In the genomic region with DNA sequence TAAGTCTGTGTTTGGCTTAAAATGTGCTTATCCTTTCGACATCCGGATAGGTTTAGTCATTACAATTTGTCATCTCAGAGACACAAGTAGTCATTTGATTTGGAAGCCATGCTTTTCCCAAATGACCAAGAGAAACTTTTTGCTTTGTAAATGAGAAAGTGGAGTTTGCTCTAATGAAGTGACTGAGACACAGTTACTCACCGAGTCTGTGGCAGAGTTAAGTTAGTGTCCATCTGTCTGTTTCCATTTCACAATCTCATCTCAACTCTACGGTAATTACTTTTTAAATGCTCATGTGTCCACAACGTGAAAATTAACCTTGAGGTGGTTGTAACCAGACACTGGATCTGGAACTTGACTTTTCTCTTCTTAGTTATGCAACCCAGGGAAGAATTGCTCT, we compare ENCODE assay signal across 27 mouse cellular contexts. TPM values are rescaled to one million over a fixed set of nuclear protein-coding genes. Genes with fewer than 3 reads are reported as not detected.
DNase-seq lines count a peak whose midpoint lies in the region; ATAC-seq and TF ChIP-seq lines count a peak whose summit lies in the region.
"Had no signal": no experiment of that assay in that cellular context is flagged by ENCODE, and none has a peak within 500 bp of the region (broad histone marks: within the 10 kb centered on the region; RNA-seq: fewer than 3 reads in every experiment).

No protein-coding gene starts in this region.

- no peak for TF ChIP-seq CTCF in gastrocnemius, adult 2 months (IDR thresholded peaks at IDR 0.05)
- TF ChIP-seq CTCF in liver, adult 2 months (IDR thresholded peaks at IDR 0.05; ENCODE audit: low read depth, low read length): no peak

- intact Hi-C loops in gastrocnemius, adult 2 months (cut with DNase I): no loop called here

- H3K9ac ChIP-seq in liver, adult 2 months (ENCODE audit: low read depth, low read length): no peak overlapping the region
- no peak overlapping the region for H3K9ac ChIP-seq in liver, embryonic 12.5 days
- H3K9ac ChIP-seq: embryonic facial prominence, embryonic 12.5 days; embryonic facial prominence, embryonic 15.5 days; forebrain, postnatal 0 days; heart, embryonic 13.5 days; hindbrain, embryonic 14.5 days had no signal

- 65% methylated on average over 5 of the region's 5 CpGs for WGBS in liver, adult 2 months
- WGBS in liver, embryonic 12.5 days (ENCODE audit: insufficient replicate concordance): 66% methylated on average over 5 of the region's 5 CpGs

- no peak for TF ChIP-seq POLR2A in liver, adult 2 months (IDR thresholded peaks at IDR 0.05; ENCODE audit: extremely low read depth, insufficient read depth, low read length)

- H3K27ac ChIP-seq in gastrocnemius, adult 2 months: peak overlapping the region; percentile 49; the same call in 1 of the 2 replicates
- H3K27ac ChIP-seq in liver, adult 2 months (replicated peaks; ENCODE audit: insufficient read depth, low read depth, low read length): no peak overlapping the region
- H3K27ac ChIP-seq in liver, embryonic 12.5 days: no peak overlapping the region
- H3K27ac ChIP-seq: embryonic facial prominence, embryonic 12.5 days; embryonic facial prominence, embryonic 15.5 days; heart, adult 2 months; heart, embryonic 10.5 days; heart, embryonic 13.5 days; hindbrain, embryonic 14.5 days had no signal

- no peaks in the 10 kb centered on the region for H3K27me3 ChIP-seq in liver, adult 2 months (ENCODE audit: control insufficient read depth, insufficient read depth, low read length)
- no peaks in the 10 kb centered on the region for H3K27me3 ChIP-seq in liver, embryonic 12.5 days (replicated peaks)
- H3K27me3 ChIP-seq: CH12.LX; embryonic facial prominence, embryonic 12.5 days; embryonic facial prominence, embryonic 15.5 days; heart, embryonic 13.5 days; Patski had no signal

- no peaks in the 10 kb centered on the region for H3K9me3 ChIP-seq in liver, embryonic 12.5 days (replicated peaks)
- H3K9me3 ChIP-seq: embryonic facial prominence, embryonic 12.5 days; embryonic facial prominence, embryonic 15.5 days; heart, embryonic 10.5 days; heart, embryonic 13.5 days had no signal

- H3K4me3 ChIP-seq in gastrocnemius, adult 2 months: no peak overlapping the region
- H3K4me3 ChIP-seq in liver, adult 2 months (ENCODE audit: insufficient read depth, low read depth, low read length): no peak overlapping the region
- H3K4me3 ChIP-seq in liver, embryonic 12.5 days: no peak overlapping the region
- H3K4me3 ChIP-seq: embryonic facial prominence, embryonic 12.5 days; embryonic facial prominence, embryonic 15.5 days; heart, adult 2 months; heart, embryonic 10.5 days; heart, embryonic 13.5 days had no signal

- no peak for ATAC-seq in liver, embryonic 12.5 days
- ATAC-seq: forebrain, embryonic 14.5 days; forebrain, postnatal 0 days; Patski had no signal

- DNase-seq in gastrocnemius, adult 2 months: no peak
- DNase-seq in gastrocnemius, postnatal 25 days: no peak
- peak; percentile 57 for DNase-seq in liver, adult 2 months (ENCODE audit: extremely low read depth, low read depth, low spot score)
- peak; percentile 8 for DNase-seq in lung, postnatal 25 days (ENCODE audit: low spot score)
- DNase-seq in lung, postnatal 10 days: no peak
- no peak for DNase-seq in layer of hippocampus, adult 18-20 months (ENCODE audit: low spot score in 2 of 2)
- DNase-seq: adrenal gland, postnatal 14 days; B cell, adult 2 months; cerebellum, adult 11 months; cerebellum, adult 2 months; cerebellum, adult 9-11 months; cerebellum, postnatal 25 days; forebrain, postnatal 0 days; gastrocnemius, postnatal 36 days; heart, adult 2 months; heart, postnatal 14 days; heart, postnatal 4 days had no signal

- no peak overlapping the region for H3K4me2 ChIP-seq in liver, embryonic 12.5 days
- H3K4me2 ChIP-seq: embryonic facial prominence, embryonic 12.5 days; embryonic facial prominence, embryonic 15.5 days; heart, embryonic 13.5 days; hindbrain, embryonic 14.5 days had no signal

- H3K36me3 ChIP-seq in liver, adult 2 months (ENCODE audit: control insufficient read depth, insufficient read depth, low read length): no peaks in the 10 kb centered on the region
- no peaks in the 10 kb centered on the region for H3K36me3 ChIP-seq in liver, embryonic 12.5 days
- H3K36me3 ChIP-seq: embryonic facial prominence, embryonic 12.5 days; embryonic facial prominence, embryonic 15.5 days; G1E; heart, embryonic 10.5 days; heart, embryonic 13.5 days had no signal

- H3K4me1 ChIP-seq in liver, adult 2 months (ENCODE audit: control insufficient read depth, insufficient read depth, low read length): peaks cover 11% of the 10 kb centered on the region; the same call in 1 of the 2 replicates
- no peaks in the 10 kb centered on the region for H3K4me1 ChIP-seq in liver, embryonic 12.5 days
- H3K4me1 ChIP-seq: embryonic facial prominence, embryonic 12.5 days; embryonic facial prominence, embryonic 15.5 days; heart, embryonic 10.5 days had no signal

- H3K79me2 ChIP-seq in liver, adult 2 months (ENCODE audit: control insufficient read depth, insufficient read depth, low read length): no peaks in the 10 kb centered on the region

RNA-seq across cellular contexts. Expression of a gene that starts 59.2 kb away (rescaled TPM):
- 10 to 100 TPM; 52.7 to 85.0 TPM for total RNA-seq in gastrocnemius, adult 2 months (2021)
- total RNA-seq in gastrocnemius, postnatal 25 days (2021): 10 to 100 TPM; 41.7 to 48.3 TPM
- 38.4 and 43.1 TPM in 2 replicates for total RNA-seq in liver, adult 2 months (2014; rRNA removed)
- 5.9 and 6.8 TPM in 2 replicates for polyA plus RNA-seq in liver, adult 2 months (2012; rRNA removed)
- polyA plus RNA-seq in liver, embryonic 12.5 days (2016; fragmentation: Nextera tagmentation; extraction: Ambion mirVana): 4.7 and 6.8 TPM in 2 replicates
- 10 to 100 TPM; 74.9 to 77.3 TPM for total RNA-seq in layer of hippocampus, adult 18-20 months (2021)
- total RNA-seq: CH12.LX had no signal
- polyA plus RNA-seq: G1E had no signal

Comparison
In these comparisons a context has a peak if more than half of its experiments do, and no peak if none do; other contexts are left out.
1. DNase-seq: peak in liver, adult 2 months (single experiment) and lung, postnatal 25 days (single experiment); none in gastrocnemius, adult 2 months (single experiment), gastrocnemius, postnatal 25 days (single experiment), lung, postnatal 10 days (single experiment) and layer of hippocampus, adult 18-20 months (0 of 2).